Mouse (Mus musculus) cerebellum, postnatal 36 days (tissue): ENCODE measurements around the gene 1600012H06Rik.
A peak's percentile ranks its signal among the peaks of the same experiment; 100 is the strongest.
"Not testable (repeated sequence)": the region's sequence is repeated elsewhere in the genome, so short reads cannot be mapped to it uniquely, and the experiment has no call there.

Experiments used
- DNase-seq, 2 experiments: peaks; one replicate each; pipeline ENCODE4 v3.0.0; 2021 to 2022; ENCODE audit warnings: mixed read lengths in 2 of 2

1600012H06Rik gene

DNA sequence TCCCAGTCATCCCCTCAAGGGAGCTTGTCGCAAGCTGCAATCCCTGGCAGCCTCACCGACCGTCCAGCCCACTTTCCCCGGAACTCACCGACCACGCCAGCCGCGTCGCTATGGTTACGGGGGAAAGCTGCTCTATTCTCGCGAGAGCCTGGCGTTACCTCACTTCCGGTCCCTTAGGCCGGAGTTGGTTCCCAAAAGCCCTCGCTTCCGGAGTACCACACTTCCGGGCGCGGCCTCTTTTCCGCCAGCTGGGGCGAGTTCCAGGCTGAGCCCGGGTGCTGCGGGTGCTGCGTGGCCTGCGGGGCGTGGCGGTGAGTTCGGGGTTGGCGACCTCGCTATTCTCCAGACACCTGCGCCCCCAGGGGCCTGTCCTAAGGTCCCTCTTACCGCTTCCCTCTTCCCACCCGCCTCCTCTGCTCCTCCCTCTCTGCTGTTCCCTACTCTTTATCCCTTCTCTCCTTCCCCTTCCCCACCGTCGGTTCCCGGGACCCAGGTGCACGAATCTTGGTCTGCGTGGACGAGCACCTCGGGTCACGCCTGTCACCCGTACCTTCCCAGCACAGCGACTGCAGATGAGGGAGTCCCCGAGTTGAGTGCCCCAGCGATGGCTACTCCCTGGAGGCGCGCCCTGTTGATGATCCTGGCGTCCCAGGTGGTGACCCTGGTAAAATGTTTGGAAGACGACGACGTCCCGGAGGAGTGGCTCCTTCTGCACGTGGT lies at the start of gene 1600012H06Rik, which contains the start of gene Wdr27:
Gene 1600012H06Rik, plus strand, starts transcription at position 176 of the 720 bp plus-strand sequence.
Gene Wdr27, minus strand, starts transcription at position 150 of the 720 bp plus-strand sequence.
- DNase-seq, result peak; percentile 97

DNA sequence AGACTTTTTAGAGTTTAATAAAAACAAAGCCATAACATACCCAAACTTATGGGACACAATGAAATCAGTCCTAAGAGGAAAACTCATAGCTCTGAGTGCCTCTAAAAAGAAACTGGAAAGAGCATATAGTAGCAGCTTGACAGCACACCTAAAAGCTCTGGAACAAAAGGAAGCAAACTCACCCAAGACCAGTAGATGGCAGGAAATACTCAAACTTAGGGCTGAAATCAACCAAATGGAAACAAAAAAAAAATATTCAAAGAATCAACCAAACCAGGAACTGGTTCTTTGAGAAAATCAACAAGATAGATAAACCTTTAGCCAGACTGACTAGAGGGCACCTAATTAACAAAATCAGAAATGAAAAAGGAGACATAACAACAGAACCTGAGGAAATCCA lies 47.9 kb upstream of the 1600012H06Rik start:
- DNase-seq, result not testable (repeated sequence)

- DNase-seq, result no peak
Measured at GRCm38 (mm10) chr17:14898972-14899371, 44.0 kb upstream of the 1600012H06Rik start.

DNA sequence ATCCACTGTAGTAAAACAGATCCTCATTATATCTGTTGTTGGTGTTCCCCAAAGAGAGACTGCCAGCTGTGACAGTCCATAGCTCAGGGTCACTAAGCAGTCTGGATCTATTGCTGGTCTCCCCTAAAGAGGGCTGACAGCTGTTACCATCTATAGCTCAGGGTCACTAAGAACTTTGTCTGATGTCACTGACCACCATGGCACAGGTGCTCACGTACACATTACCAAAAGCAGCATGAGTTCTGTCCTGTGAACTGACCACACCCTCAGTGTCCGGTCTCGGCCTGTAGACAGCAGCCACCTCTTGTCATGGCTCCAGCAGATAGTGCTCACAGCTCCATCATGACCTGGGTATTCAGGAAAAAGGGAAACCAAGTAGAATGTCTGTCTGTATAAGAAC lies 39.8 kb upstream of the 1600012H06Rik start:
- DNase-seq, result no peak

- DNase-seq, result no peak
Measured at GRCm38 (mm10) chr17:14904206-14904605, 38.8 kb upstream of the 1600012H06Rik start.

DNA sequence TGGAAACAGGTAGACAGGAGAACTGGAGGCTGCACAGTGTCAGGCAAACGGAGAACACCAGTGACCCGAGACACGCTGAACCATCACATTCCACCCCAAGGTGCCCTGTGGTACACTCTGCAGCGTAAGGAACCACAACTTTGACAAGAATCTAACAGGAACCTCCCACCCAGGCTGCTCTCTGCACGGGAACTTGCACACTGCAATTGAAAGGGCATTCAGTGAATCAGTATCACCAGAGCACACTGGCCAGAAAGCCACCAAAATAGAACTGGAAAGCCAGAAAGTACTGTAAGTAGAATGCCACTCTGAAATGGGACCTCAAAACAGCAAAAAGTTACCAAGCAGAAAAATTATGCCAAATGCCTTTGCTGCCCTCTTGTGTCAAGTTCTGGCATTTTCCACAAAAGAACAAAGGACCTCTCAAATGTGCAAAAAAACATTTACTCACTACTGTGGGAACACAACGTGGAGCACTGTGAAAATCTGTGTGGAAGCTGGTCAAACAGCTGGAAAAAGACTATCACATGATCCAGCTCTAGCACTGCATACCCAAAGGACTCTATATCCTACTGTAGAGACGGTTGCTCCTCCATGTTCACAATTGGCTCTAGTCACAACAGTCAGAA lies 38.2 kb upstream of the 1600012H06Rik start:
- peak; percentile 50 to 77 for DNase-seq

- no peak for DNase-seq
Measured at GRCm38 (mm10) chr17:14906611-14907010, 36.4 kb upstream of the 1600012H06Rik start.

GRCm38 (mm10) chr17:14907136-14907535 lies 35.8 kb upstream of the 1600012H06Rik start:
- no peak for DNase-seq

DNA sequence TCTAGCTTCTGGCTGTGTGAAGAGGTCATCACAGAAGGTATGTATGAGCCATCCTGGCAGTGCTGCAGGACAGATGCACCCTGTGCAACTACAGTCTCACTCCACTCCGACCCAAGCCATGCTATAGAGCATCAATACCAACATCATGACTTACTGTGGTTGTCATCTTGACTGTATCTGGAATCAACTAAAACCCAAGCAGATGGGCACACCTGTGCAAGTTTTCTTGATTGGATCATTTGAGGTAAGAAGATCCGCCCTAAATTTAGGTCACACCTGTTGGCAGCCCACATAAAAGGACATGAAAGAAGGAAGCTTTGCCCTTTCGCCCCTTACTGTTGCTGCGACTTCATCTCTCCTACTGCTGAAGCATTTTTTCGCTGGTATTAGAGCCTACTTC lies 33.7 kb upstream of the 1600012H06Rik start:
- no peak for DNase-seq

DNA sequence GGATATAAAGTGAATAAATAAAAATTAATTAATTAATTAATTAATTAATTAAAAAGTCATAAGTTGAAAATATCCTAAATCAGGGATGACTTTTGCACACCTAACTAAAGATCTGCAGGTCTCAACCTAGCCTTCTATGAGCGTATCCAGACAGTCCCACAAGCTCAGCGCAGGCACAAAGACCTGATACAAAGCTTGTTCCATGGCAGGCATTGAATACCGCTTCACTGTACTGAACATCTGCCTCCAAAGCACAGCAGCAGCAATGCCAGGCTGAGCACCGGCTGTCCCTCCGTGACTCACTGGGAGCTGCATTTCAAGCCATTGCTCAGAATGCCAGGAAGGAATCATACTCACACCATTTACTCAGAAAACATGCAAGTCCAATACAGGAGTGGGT lies 32.2 kb upstream of the 1600012H06Rik start:
- DNase-seq, result no peak

DNA sequence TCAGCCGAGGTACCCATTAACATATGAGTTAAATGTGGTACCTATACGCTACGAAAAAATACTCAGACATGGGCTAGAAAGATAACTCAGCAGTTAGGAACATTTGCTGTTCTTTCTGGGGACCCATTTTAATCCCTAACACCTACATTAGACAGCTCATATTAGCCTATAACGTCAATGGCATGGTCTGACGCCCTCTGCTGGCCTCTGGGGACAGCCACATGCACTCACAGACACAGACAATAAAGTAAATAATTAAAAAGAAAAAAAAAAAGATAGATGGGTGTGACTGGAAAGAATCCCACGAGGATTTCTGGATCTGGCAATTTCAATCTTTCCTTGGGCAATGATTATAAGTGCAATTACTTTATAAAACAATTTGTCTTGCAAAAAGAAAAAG lies 30.6 kb upstream of the 1600012H06Rik start:
- DNase-seq, result no peak

DNA sequence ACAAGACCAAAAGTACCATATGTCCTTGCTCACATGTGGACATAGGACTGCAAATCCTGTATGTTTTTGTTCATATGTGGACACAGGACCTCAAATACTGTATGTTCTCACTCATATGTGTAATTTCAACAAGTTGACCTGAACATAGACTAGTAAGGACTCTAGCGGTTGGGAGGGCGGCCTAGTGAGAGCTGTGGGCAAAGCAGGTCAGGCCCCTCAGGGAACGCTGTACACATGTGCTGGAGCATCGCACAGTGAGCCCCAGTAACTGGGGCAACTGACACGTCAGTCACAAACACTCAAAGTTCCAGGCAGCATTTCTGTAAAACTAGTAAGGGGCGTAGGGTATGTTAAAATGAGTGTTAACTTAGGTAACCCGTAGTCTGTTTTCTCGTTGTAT lies 30.0 kb upstream of the 1600012H06Rik start:
- DNase-seq, result no peak

- no peak for DNase-seq
Measured at GRCm38 (mm10) chr17:14914401-14914800, 28.6 kb upstream of the 1600012H06Rik start.

DNA sequence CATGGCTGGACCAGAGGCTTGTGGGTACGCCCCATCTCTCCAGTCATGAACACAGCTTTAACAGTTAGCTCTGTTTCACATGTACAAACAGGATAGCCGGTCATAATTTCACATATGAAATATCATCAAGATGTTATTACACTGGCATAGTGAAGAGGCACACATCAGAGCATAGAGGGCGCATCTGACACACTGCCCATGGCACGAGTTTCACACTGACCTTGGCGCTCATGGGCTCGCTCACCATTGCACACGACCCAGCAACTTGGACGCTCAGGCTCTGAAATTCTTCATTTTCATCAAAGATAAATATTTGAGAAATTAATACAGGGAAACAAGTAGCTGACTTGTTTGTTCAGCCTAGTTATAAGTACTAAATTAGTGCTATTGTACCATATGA lies 25.1 kb upstream of the 1600012H06Rik start:
- no peak for DNase-seq

GRCm38 (mm10) chr17:14921582-14921981 lies 21.4 kb upstream of the 1600012H06Rik start:
- no peak for DNase-seq

DNA sequence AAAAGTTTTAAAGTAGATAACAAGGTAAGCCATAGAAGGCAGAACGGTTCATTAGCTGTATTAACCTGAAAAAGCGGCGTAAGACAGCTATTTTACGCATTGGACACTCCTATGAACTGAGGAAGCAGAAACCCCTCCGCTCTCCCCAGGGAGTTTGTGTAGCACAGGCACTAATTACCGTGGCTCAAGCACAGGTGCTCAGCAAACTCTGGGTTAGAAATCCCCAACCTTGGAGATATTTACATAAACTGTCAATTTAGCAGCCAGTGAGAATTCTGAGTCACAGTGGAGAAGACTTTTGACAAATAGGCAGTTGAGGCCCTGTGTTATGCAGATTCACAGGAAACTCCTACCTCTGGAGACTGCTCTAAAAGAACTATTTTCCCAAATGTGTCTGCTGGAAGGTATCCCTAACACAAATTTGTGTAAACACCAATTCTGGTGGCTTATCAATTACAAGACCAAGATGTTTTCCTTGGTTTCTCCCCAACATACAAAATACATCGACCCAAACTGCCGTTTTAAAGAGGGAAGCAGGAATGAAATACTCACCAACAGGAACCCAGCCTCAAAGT lies 15.3 kb upstream of the 1600012H06Rik start:
- DNase-seq, result no peak

- DNase-seq, result no peak
Measured at GRCm38 (mm10) chr17:14928631-14929030, 14.4 kb upstream of the 1600012H06Rik start.

- DNase-seq, result no peak
Measured at GRCm38 (mm10) chr17:14930697-14931096, 12.3 kb upstream of the 1600012H06Rik start.

GRCm38 (mm10) chr17:14931469-14931868 lies 11.5 kb upstream of the 1600012H06Rik start:
- no peak for DNase-seq

GRCm38 (mm10) chr17:14935280-14935679 lies 7.7 kb upstream of the 1600012H06Rik start:
- DNase-seq, result not testable (repeated sequence)

DNA sequence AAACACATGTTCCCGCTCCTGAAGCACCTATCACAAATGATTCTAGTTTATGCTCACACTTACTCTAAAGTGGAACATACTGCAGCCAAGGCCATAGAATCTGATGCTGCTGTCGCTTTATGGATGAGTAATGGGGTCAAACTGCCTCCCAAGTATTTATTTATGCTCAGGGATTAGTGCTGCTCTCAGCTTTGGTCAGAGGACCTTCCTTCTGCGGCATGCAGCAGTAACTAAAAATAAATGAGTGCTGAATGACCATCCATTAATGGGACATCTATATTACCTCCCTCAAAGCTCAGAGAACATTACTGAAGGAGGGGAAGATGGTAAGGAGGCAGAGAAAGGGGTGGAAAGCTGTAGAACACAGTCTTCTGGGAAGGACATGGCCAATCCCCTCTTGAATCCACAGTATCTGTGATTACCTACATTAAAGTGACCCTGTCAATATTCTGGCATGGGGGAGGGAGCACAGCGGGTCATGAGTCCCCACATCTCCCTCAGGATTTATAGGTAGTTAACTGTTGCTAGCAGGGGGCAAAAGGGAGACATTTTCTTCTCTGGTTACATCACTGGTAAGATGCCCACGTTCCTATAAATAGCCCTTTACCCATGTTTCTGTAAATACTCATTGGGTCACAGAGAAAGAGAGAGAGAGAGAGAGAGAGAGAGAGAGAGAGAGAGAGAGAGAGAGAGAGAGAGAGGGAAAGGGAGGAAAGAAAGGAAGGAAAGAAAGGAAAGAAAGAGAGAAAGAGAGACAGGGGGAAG lies 7.0 kb upstream of the 1600012H06Rik start:
- DNase-seq, result no peak

GRCm38 (mm10) chr17:14942181-14942580 lies 803 bp upstream of the 1600012H06Rik start:
- peak in 1 of 2 experiments; percentile 5 for DNase-seq

DNA sequence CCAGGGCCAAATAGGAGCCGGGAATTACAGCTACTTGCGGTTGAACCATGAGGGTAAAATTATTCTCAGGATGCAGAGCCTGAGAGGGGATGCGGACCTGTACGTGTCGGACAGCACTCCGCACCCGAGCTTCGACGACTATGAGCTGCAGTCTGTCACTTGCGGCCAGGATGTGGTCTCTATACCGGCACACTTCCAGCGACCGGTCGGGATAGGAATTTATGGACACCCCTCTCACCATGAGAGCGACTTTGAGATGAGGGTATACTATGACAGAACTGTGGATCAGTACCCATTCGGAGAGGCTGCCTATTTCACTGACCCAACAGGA lies 710 bp downstream of the 1600012H06Rik start:
- DNase-seq, result no peak
